Mouse (Mus musculus) limb, embryonic 15.5 days (tissue): ENCODE results near the gene Hspb9. TPM values are rescaled to one million over a fixed set of nuclear protein-coding genes. Genes with fewer than 3 reads are reported as not detected.

ENCODE experiments used
- ATAC-seq: fragments of 200-750 bp; cut with Nextera tagmentation; 2 replicates; pipeline ENCODE4 v1.8.0; 2017; ENCODE audit warnings: low read depth, moderate TSS enrichment; ENCODE audit not compliant: insufficient number of reproducible peaks, low FRiP score, low TSS enrichment
- H3K27ac ChIP-seq: fragments of 300-500 bp; sonication (generic); 2 replicates; pipeline ENCODE4 v1.5.1; 2015; ENCODE audit warnings: moderate library complexity, mild to moderate bottlenecking, inconsistent platforms
- H3K27me3 ChIP-seq: fragments of 300-500 bp; sonication (generic); 2 replicates; pipeline ENCODE4 v1.6.1; 2015; ENCODE audit warnings: inconsistent platforms
- H3K36me3 ChIP-seq: fragments of 300-500 bp; sonication (generic); 2 replicates; pipeline ENCODE4 v1.6.1; 2015; ENCODE audit warnings: inconsistent platforms
- H3K4me1 ChIP-seq: fragments of 300-500 bp; sonication (generic); 2 replicates; pipeline ENCODE4 v1.6.1; 2015; ENCODE audit warnings: inconsistent platforms
- H3K4me2 ChIP-seq: fragments of 300-500 bp; sonication (generic); 2 replicates; pipeline ENCODE4 v1.6.1; 2015; ENCODE audit warnings: mild to moderate bottlenecking, inconsistent platforms
- H3K4me3 ChIP-seq: fragments of 300-500 bp; sonication (generic); 2 replicates; pipeline ENCODE4 v1.5.1; 2015; ENCODE audit warnings: mild to moderate bottlenecking, inconsistent platforms
- H3K9ac ChIP-seq: fragments of 300-500 bp; sonication (generic); 2 replicates; pipeline ENCODE4 v1.6.1; 2015; ENCODE audit warnings: inconsistent platforms
- H3K9me3 ChIP-seq: fragments of 300-500 bp; sonication (generic); 2 replicates; pipeline ENCODE4 v1.6.1; 2016; ENCODE audit warnings: inconsistent platforms
- WGBS: fragments of 180-500 bp; shearing (Covaris S2); methylation state at CpG from one replicate; pipeline ENCODE4 v1.1.7; 2015; 5-methylcytosine and 5-hydroxymethylcytosine counted together
- polyA plus RNA-seq: library from polyadenylated mRNA; unstranded; fragments of >200 nt; fragmentation: Nextera tagmentation; extraction: Ambion mirVana; gene quantifications from 2 replicates; pipeline ENCODE4 v1.2.1, GENCODE M21; 2015

Hspb9 gene
- polyA plus RNA-seq, 1 experiment from 2014 or later = 0.32 TPM

GRCm38 (mm10) chr11:100709201-100709810 lies 4.3 kb upstream of the Hspb9 start:
- Histone ChIP-seq H3K4me2 (no peak overlapping the region), H3K9ac (no peak overlapping the region), H3K27me3 (no peaks in the 10 kb centered on the region), H3K4me1 (peaks cover 29% of the 10 kb centered on the region), H3K36me3 (peaks cover 64% of the 10 kb centered on the region), H3K9me3 (no peaks in the 10 kb centered on the region), H3K27ac (no peak overlapping the region), H3K4me3 (no peak overlapping the region)
- ATAC-seq = no peak
- 97% methylated on average over 9 of the region's 9 CpGs for WGBS

- WGBS = 91% methylated on average over 15 of the region's 15 CpGs
- H3K36me3 ChIP-seq = peaks cover 59% of the 10 kb centered on the region
Observed at GRCm38 (mm10) chr11:100710528-100710927, 3.1 kb upstream of the Hspb9 start.

GRCm38 (mm10) chr11:100710977-100711376 lies 2.7 kb upstream of the Hspb9 start:
- H3K4me2 ChIP-seq = peak overlapping the region; percentile 79; the same call in 1 of the 2 replicates
- no peaks in the 10 kb centered on the region for H3K27me3 ChIP-seq
- H3K9ac ChIP-seq = no peak overlapping the region
- H3K4me1 ChIP-seq = peaks cover 31% of the 10 kb centered on the region
- peaks cover 59% of the 10 kb centered on the region for H3K36me3 ChIP-seq
- no peak overlapping the region for H3K4me3 ChIP-seq
- 77% methylated on average over 4 of the region's 4 CpGs for WGBS
- ATAC-seq = no peak
- no peaks in the 10 kb centered on the region for H3K9me3 ChIP-seq
- no peak overlapping the region for H3K27ac ChIP-seq

More at GRCm38 (mm10) chr11:100710528-100710927, 3.1 kb upstream of the Hspb9 start:
- Histone ChIP-seq H3K9ac (no peak overlapping the region), H3K4me3 (no peak overlapping the region), H3K9me3 (no peaks in the 10 kb centered on the region), H3K4me2 (no peak overlapping the region), H3K27ac (no peak overlapping the region), H3K27me3 (no peaks in the 10 kb centered on the region), H3K4me1 (peaks cover 31% of the 10 kb centered on the region)
- ATAC-seq = no peak

- peaks cover 57% of the 10 kb centered on the region for H3K36me3 ChIP-seq
- peak within 1 kb of the TSS; percentile 87 for H3K9ac ChIP-seq
- no peaks in the 10 kb centered on the region for H3K27me3 ChIP-seq
- peak within 1 kb of the TSS; percentile 86 for H3K27ac ChIP-seq
- peak; percentile 82 for ATAC-seq
- WGBS = under 1% methylated on average over 47 of the region's 48 CpGs
- no peaks in the 10 kb centered on the region for H3K9me3 ChIP-seq
- H3K4me1 ChIP-seq = peaks cover 31% of the 10 kb centered on the region
- peak within 1 kb of the TSS; percentile 79 for H3K4me2 ChIP-seq
- H3K4me3 ChIP-seq = peak within 1 kb of the TSS; percentile 73
Observed at GRCm38 (mm10) chr11:100711783-100712615, 1.7 kb upstream of the Hspb9 start, which contains the start of gene Kat2a. Gene Kat2a, minus strand, starts transcription at chr11:100712465.

GRCm38 (mm10) chr11:100713174-100713573 lies 476 bp upstream of the Hspb9 start:
- ATAC-seq = no peak
- Histone ChIP-seq H3K9me3 (no peaks in the 10 kb centered on the region), H3K4me3 (0 out of 2 replicates have a peak overlapping the region, but pooled peaks have one; percentile 27), H3K9ac (no peak overlapping the region), H3K27ac (no peak overlapping the region; the same call in 1 of the 2 replicates), H3K27me3 (no peaks in the 10 kb centered on the region), H3K36me3 (peaks cover 57% of the 10 kb centered on the region), H3K4me1 (peaks cover 31% of the 10 kb centered on the region), H3K4me2 (peak overlapping the region; percentile 54)
- 70% methylated on average over 4 of the region's 4 CpGs for WGBS

GRCm38 (mm10) chr11:100714534-100714915 lies 875 bp downstream of the Hspb9 start:
- Histone ChIP-seq H3K36me3 (peaks cover 57% of the 10 kb centered on the region), H3K27ac (peak overlapping the region; percentile 63), H3K4me3 (no peak overlapping the region), H3K9ac (peak overlapping the region; percentile 7; the same call in 1 of the 2 replicates), H3K9me3 (no peaks in the 10 kb centered on the region), H3K4me1 (peaks cover 34% of the 10 kb centered on the region), H3K27me3 (no peaks in the 10 kb centered on the region), H3K4me2 (peak overlapping the region; percentile 54; the same call in 1 of the 2 replicates)
- WGBS = 47% methylated on average over 6 of the region's 6 CpGs
- ATAC-seq = no peak

GRCm38 (mm10) chr11:100714948-100715347 lies 1.3 kb downstream of the Hspb9 start:
- Histone ChIP-seq H3K4me3 (no peak overlapping the region), H3K9me3 (no peaks in the 10 kb centered on the region), H3K27me3 (no peaks in the 10 kb centered on the region), H3K36me3 (peaks cover 56% of the 10 kb centered on the region), H3K4me1 (peaks cover 38% of the 10 kb centered on the region), H3K4me2 (no peak overlapping the region), H3K9ac (no peak overlapping the region), H3K27ac (no peak overlapping the region)
- ATAC-seq = no peak
- 88% methylated on average over 6 of the region's 6 CpGs for WGBS

GRCm38 (mm10) chr11:100716649-100717048 lies 3.0 kb downstream of the Hspb9 start:
- ATAC-seq = no peak
- Histone ChIP-seq H3K27me3 (no peaks in the 10 kb centered on the region), H3K9ac (no peak overlapping the region), H3K36me3 (peaks cover 52% of the 10 kb centered on the region), H3K4me3 (no peak overlapping the region), H3K27ac (no peak overlapping the region), H3K9me3 (no peaks in the 10 kb centered on the region), H3K4me1 (peaks cover 44% of the 10 kb centered on the region), H3K4me2 (no peak overlapping the region)
- WGBS = 86% methylated on average over 3 of the region's 3 CpGs

GRCm38 (mm10) chr11:100718462-100718861 lies 4.8 kb downstream of the Hspb9 start:
- Histone ChIP-seq H3K9me3 (no peaks in the 10 kb centered on the region), H3K27me3 (no peaks in the 10 kb centered on the region), H3K4me1 (peaks cover 42% of the 10 kb centered on the region), H3K27ac (no peak overlapping the region), H3K9ac (no peak overlapping the region), H3K36me3 (peaks cover 52% of the 10 kb centered on the region), H3K4me2 (no peak overlapping the region), H3K4me3 (no peak overlapping the region)
- 81% methylated on average over 7 of the region's 7 CpGs for WGBS
- ATAC-seq = no peak

- no peak overlapping the region for H3K27ac ChIP-seq
- 88% methylated on average over 4 of the region's 4 CpGs for WGBS
- peaks cover 38% of the 10 kb centered on the region for H3K4me1 ChIP-seq
Observed at GRCm38 (mm10) chr11:100718866-100719265, 5.2 kb downstream of the Hspb9 start.

GRCm38 (mm10) chr11:100719312-100719711 lies 5.7 kb downstream of the Hspb9 start:
- Histone ChIP-seq H3K4me2 (no peak overlapping the region), H3K27me3 (no peaks in the 10 kb centered on the region), H3K9ac (no peak overlapping the region), H3K4me3 (no peak overlapping the region), H3K36me3 (peaks cover 52% of the 10 kb centered on the region), H3K4me1 (peaks cover 33% of the 10 kb centered on the region), H3K9me3 (no peaks in the 10 kb centered on the region), H3K27ac (no peak overlapping the region)
- WGBS = 73% methylated on average over 3 of the region's 3 CpGs
- no peak for ATAC-seq

More at GRCm38 (mm10) chr11:100718866-100719265, 5.2 kb downstream of the Hspb9 start:
- no peak for ATAC-seq
- Histone ChIP-seq H3K9me3 (no peaks in the 10 kb centered on the region), H3K4me2 (no peak overlapping the region), H3K4me3 (no peak overlapping the region), H3K9ac (no peak overlapping the region), H3K36me3 (peaks cover 52% of the 10 kb centered on the region), H3K27me3 (no peaks in the 10 kb centered on the region)

GRCm38 (mm10) chr11:100719893-100720292 lies 6.2 kb downstream of the Hspb9 start:
- no peak overlapping the region for H3K4me3 ChIP-seq
- H3K9ac ChIP-seq = no peak overlapping the region
- no peak for ATAC-seq
- H3K9me3 ChIP-seq = no peaks in the 10 kb centered on the region
- WGBS = 88% methylated on average over 11 of the region's 11 CpGs
- peaks cover 34% of the 10 kb centered on the region for H3K4me1 ChIP-seq
- H3K4me2 ChIP-seq = no peak overlapping the region
- peaks cover 50% of the 10 kb centered on the region for H3K36me3 ChIP-seq
- no peak overlapping the region for H3K27ac ChIP-seq
- H3K27me3 ChIP-seq = no peaks in the 10 kb centered on the region
